Mouse (Mus musculus) olfactory bulb, adult 2 months (tissue): ENCODE measurements at regions not wholly inside any gene's neighbourhood (a gene's known extent, or its start where the extent isn't known, plus 50 kb on each side); places are given as distances from the start of the nearest gene placed in this dataset.

Experiments
- H3K27ac ChIP-seq: fragments of 200-500 bp; 2 replicates; pipeline ENCODE4 v1.5.1; 2012; ENCODE audit warnings: low read depth, low read length; ENCODE audit not compliant: insufficient read depth
- H3K4me1 ChIP-seq: fragments of 200-500 bp; 2 replicates; pipeline ENCODE4 v1.6.1; 2012; ENCODE audit warnings: low read length; ENCODE audit not compliant: control insufficient read depth, insufficient read depth
- H3K4me3 ChIP-seq: fragments of 200-500 bp; 2 replicates; pipeline ENCODE4 v1.5.1; 2012; ENCODE audit warnings: mild to moderate bottlenecking, low read depth, low read length, moderate library complexity; ENCODE audit not compliant: insufficient read depth
- CTCF ChIP-seq: fragments of 200-500 bp; IDR thresholded peaks from 2 replicates; pipeline ENCODE4 v1.5.1; 2012; ENCODE audit warnings: low read depth, mild to moderate bottlenecking, low read length, moderate library complexity; ENCODE audit not compliant: insufficient read depth
- POLR2A ChIP-seq: fragments of 200-500 bp; IDR thresholded peaks from 2 replicates; pipeline ENCODE4 v1.6.1; 2012; ENCODE audit warnings: mild to moderate bottlenecking, low read depth, low read length, moderate library complexity; ENCODE audit not compliant: insufficient read depth
- WGBS: fragments of 180-500 bp; shearing (Covaris S2); methylation state at CpG from one replicate; pipeline ENCODE4 v1.1.7; 2018; 5-methylcytosine and 5-hydroxymethylcytosine counted together

- no peak overlapping the region for H3K4me3 ChIP-seq
- TF ChIP-seq POLR2A (no peak), CTCF (no peak)
- 27% methylated on average over 4 of the region's 4 CpGs for WGBS
- H3K27ac ChIP-seq: no peak overlapping the region
- peaks cover 2% of the 10 kb centered on the region; the same call in 1 of the 2 replicates for H3K4me1 ChIP-seq
Observed at GRCm38 (mm10) chr9:101807249-101807648, 54.4 kb upstream of the 9630041A04Rik start.

- TF ChIP-seq CTCF: no peak
- TF ChIP-seq POLR2A: no peak
- 79% methylated on average over 1 of the region's 1 CpGs for WGBS
- Histone ChIP-seq H3K27ac (no peak overlapping the region), H3K4me3 (no peak overlapping the region), H3K4me1 (no peaks in the 10 kb centered on the region)
Observed at GRCm38 (mm10) chr9:101796718-101797117, 64.9 kb upstream of the 9630041A04Rik start.

GRCm38 (mm10) chr9:101796063-101796462 is 65.6 kb upstream of the 9630041A04Rik start:
- TF ChIP-seq POLR2A: no peak
- no peak for TF ChIP-seq CTCF
- H3K4me3 ChIP-seq: no peak overlapping the region
- H3K27ac ChIP-seq: no peak overlapping the region
- no peaks in the 10 kb centered on the region for H3K4me1 ChIP-seq
- 82% methylated on average over 4 of the region's 4 CpGs for WGBS

GRCm38 (mm10) chr9:101795436-101795835 is 66.2 kb upstream of the 9630041A04Rik start:
- Histone ChIP-seq H3K27ac (no peak overlapping the region), H3K4me1 (no peaks in the 10 kb centered on the region), H3K4me3 (no peak overlapping the region)
- WGBS: 71% methylated on average over 2 of the region's 2 CpGs
- TF ChIP-seq CTCF: no peak
- TF ChIP-seq POLR2A: no peak

- H3K27ac ChIP-seq: no peak overlapping the region
- no peak overlapping the region for H3K4me3 ChIP-seq
- 70% methylated on average over 1 of the region's 1 CpGs for WGBS
- no peak for TF ChIP-seq CTCF
- no peak for TF ChIP-seq POLR2A
- no peaks in the 10 kb centered on the region for H3K4me1 ChIP-seq
Observed at GRCm38 (mm10) chr9:101790936-101791335, 70.7 kb upstream of the 9630041A04Rik start.

- H3K4me1 ChIP-seq: peaks cover 6% of the 10 kb centered on the region
- TF ChIP-seq POLR2A (no peak), CTCF (no peak)
- 78% methylated on average over 10 of the region's 10 CpGs for WGBS
- no peak overlapping the region for H3K4me3 ChIP-seq
- no peak overlapping the region for H3K27ac ChIP-seq
Observed at GRCm38 (mm10) chr9:101740949-101741605, 120.6 kb upstream of the 9630041A04Rik start.

- TF ChIP-seq POLR2A (no peak), CTCF (no peak)
- Histone ChIP-seq H3K4me3 (no peak overlapping the region), H3K4me1 (peaks cover 6% of the 10 kb centered on the region), H3K27ac (no peak overlapping the region)
- 60% methylated on average over 10 of the region's 10 CpGs for WGBS
Observed at GRCm38 (mm10) chr9:101739322-101739721, 122.3 kb upstream of the 9630041A04Rik start.

- 81% methylated on average over 8 of the region's 8 CpGs for WGBS
- TF ChIP-seq CTCF: no peak
- TF ChIP-seq POLR2A: no peak
Observed at GRCm38 (mm10) chr9:101734271-101734670, 127.4 kb upstream of the 9630041A04Rik start.

GRCm38 (mm10) chr9:101733611-101734225 is 127.9 kb upstream of the 9630041A04Rik start:
- TF ChIP-seq POLR2A (no peak), CTCF (no peak)
- WGBS: 83% methylated on average over 12 of the region's 14 CpGs
- no peak overlapping the region for H3K27ac ChIP-seq

More at GRCm38 (mm10) chr9:101734271-101734670, 127.4 kb upstream of the 9630041A04Rik start:
- peaks cover 3% of the 10 kb centered on the region for H3K4me1 ChIP-seq
- H3K27ac ChIP-seq: no peak overlapping the region
- no peak overlapping the region for H3K4me3 ChIP-seq

More at GRCm38 (mm10) chr9:101733611-101734225, 127.9 kb upstream of the 9630041A04Rik start:
- no peaks in the 10 kb centered on the region for H3K4me1 ChIP-seq
- no peak overlapping the region for H3K4me3 ChIP-seq
